Mouse (Mus musculus): ENCODE results near the gene Efemp2.

GRCm38 (mm10) chr19:5447515-5448353, 26.0 kb upstream of the Efemp2 start, which contains the start of gene Fosl1:
- peak; percentile 4; the same call in 1 of the 2 replicates for TF ChIP-seq POLR2A (IDR thresholded peaks at IDR 0.05; ENCODE audit: borderline replicate concordance, control insufficient read depth, low read depth, low read length)
- TF ChIP-seq CTCF (IDR thresholded peaks at IDR 0.05; ENCODE audit: control insufficient read depth, insufficient read depth, low read length) = no peak
